Mouse (Mus musculus) liver, postnatal 0 days (tissue): ENCODE measurements at regions not wholly inside any gene's neighbourhood (a gene's known extent, or its start where the extent isn't known, plus 50 kb on each side); places are given as distances from the start of the nearest gene placed in this dataset.

Experiments
- CTCF ChIP-seq: sonication (generic); IDR thresholded peaks from 2 replicates; pipeline ENCODE4 v1.5.1; 2016; ENCODE audit warnings: antibody characterized with exemption, low read depth
- EP300 ChIP-seq: IDR thresholded peaks from 2 replicates; pipeline ENCODE4 v1.6.1; 2016; ENCODE audit warnings: antibody characterized with exemption, low read depth, mild to moderate bottlenecking

DNA sequence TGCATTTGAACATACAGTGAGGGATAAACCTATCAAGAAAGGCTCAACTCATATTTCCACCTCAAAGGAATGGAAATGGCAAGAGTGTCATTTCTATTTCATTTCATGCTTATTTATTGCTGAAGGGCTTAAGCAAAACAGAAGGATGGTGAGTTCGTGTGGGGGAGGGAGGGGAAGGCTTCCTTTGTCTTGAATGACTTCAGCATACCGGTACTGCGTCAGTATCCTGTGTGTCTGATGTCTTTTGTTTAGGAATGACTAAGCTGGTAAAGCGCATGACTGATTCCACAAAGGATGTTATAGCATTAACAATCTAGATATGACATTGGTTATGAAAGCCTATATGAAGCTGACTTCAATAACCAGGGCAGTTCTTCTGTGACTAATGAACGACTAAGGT lies 139.5 kb upstream of the Gap43 start:
- TF ChIP-seq CTCF: no peak
- TF ChIP-seq EP300: no peak
